9 mouse cellular contexts compared by ENCODE assay signal in genomic region chr5:119672984-119673600, GRCm38 (mm10). TPM values are rescaled to one million over a fixed set of nuclear protein-coding genes. Genes with fewer than 3 reads are reported as not detected.
DNase-seq lines count a peak whose midpoint lies in the region; ATAC-seq lines count a peak whose summit lies in the region.
"Had no signal": no experiment of that assay in that cellular context is flagged by ENCODE, and none has a peak within 500 bp of the region (broad histone marks: within the 10 kb centered on the region; RNA-seq: fewer than 3 reads in every experiment).

No protein-coding gene starts in this region.

- no peaks in the 10 kb centered on the region for H3K9me3 ChIP-seq in heart, embryonic 10.5 days
- H3K9me3 ChIP-seq in embryonic facial prominence, embryonic 14.5 days (ENCODE audit: control insufficient read depth, low read length), result no peaks in the 10 kb centered on the region
- H3K9me3 ChIP-seq in liver, embryonic 13.5 days (replicated peaks), result no peaks in the 10 kb centered on the region

- H3K36me3 ChIP-seq in heart, embryonic 10.5 days, result peaks cover 24% of the 10 kb centered on the region; the same call in 1 of the 2 replicates
- peaks cover 33% of the 10 kb centered on the region for H3K36me3 ChIP-seq in embryonic facial prominence, embryonic 14.5 days (ENCODE audit: control insufficient read depth, insufficient read depth, low read length)
- H3K36me3 ChIP-seq in liver, embryonic 13.5 days, result no peaks in the 10 kb centered on the region

- peaks cover 39% of the 10 kb centered on the region for H3K4me1 ChIP-seq in heart, embryonic 10.5 days
- H3K4me1 ChIP-seq in embryonic facial prominence, embryonic 14.5 days (ENCODE audit: control insufficient read depth, insufficient read depth, low read length), result peaks cover 16% of the 10 kb centered on the region; the same call in 1 of the 2 replicates
- H3K4me1 ChIP-seq in liver, embryonic 13.5 days (replicated peaks), result peaks cover 2% of the 10 kb centered on the region; the same call in 1 of the 2 replicates

- peak overlapping the region; percentile 69 for H3K4me3 ChIP-seq in heart, embryonic 10.5 days
- H3K4me3 ChIP-seq in embryonic facial prominence, embryonic 14.5 days (ENCODE audit: low read depth, low read length), result peak overlapping the region; percentile 51
- peak overlapping the region; percentile 55 for H3K4me3 ChIP-seq in liver, embryonic 13.5 days (replicated peaks)

- H3K27ac ChIP-seq in heart, embryonic 10.5 days, result peak overlapping the region; percentile 93
- peak overlapping the region; percentile 98 for H3K27ac ChIP-seq in embryonic facial prominence, embryonic 14.5 days (replicated peaks; ENCODE audit: low read depth, low read length)
- no peak overlapping the region for H3K27ac ChIP-seq in liver, embryonic 13.5 days

- no peak for ATAC-seq in embryonic facial prominence, embryonic 14.5 days (ENCODE audit: low read depth)
- ATAC-seq in liver, embryonic 13.5 days (ENCODE audit: low read depth), result no peak

- peak overlapping the region; percentile 90 for H3K9ac ChIP-seq in embryonic facial prominence, embryonic 14.5 days (ENCODE audit: low read depth, low read length)
- peak overlapping the region; percentile 66 for H3K9ac ChIP-seq in liver, embryonic 13.5 days

- H3K4me2 ChIP-seq in embryonic facial prominence, embryonic 14.5 days (ENCODE audit: low read depth, low read length), result peak overlapping the region; percentile 93
- peak overlapping the region; percentile 60 for H3K4me2 ChIP-seq in liver, embryonic 13.5 days

- DNase-seq in heart, embryonic 10.5 days (ENCODE audit: low spot score), result no peak
- no peak for DNase-seq in heart, postnatal 36 days
- DNase-seq in 3T3-L1 (ENCODE audit: low read depth, low spot score), result peak; percentile 50
- DNase-seq in embryonic facial prominence, embryonic 14.5 days (ENCODE audit: low spot score), result no peak
- no peak for DNase-seq in liver, embryonic 13.5 days
- DNase-seq in cerebellum, adult 11 months, result no peak
- DNase-seq in right cerebral cortex, adult 2 months (ENCODE audit: low spot score in 2 of 2), result no peak
- no peak for DNase-seq in thymus, adult 18-20 months
- DNase-seq: cerebellum, adult 2 months had no signal

- H3K27me3 ChIP-seq in heart, embryonic 10.5 days (ENCODE audit: insufficient read depth, poor library complexity, severe bottlenecking), result peaks cover 71% of the 10 kb centered on the region
- H3K27me3 ChIP-seq in embryonic facial prominence, embryonic 14.5 days (replicated peaks; ENCODE audit: control insufficient read depth, insufficient read depth, low read length), result peaks cover 34% of the 10 kb centered on the region
- H3K27me3 ChIP-seq in liver, embryonic 13.5 days, result peaks cover 91% of the 10 kb centered on the region

- 2% methylated on average over 17 of the region's 17 CpGs for WGBS in heart, embryonic 10.5 days
- 5% methylated on average over 17 of the region's 17 CpGs for WGBS in embryonic facial prominence, embryonic 14.5 days
- 8% methylated on average over 17 of the region's 17 CpGs for WGBS in liver, embryonic 13.5 days (ENCODE audit: insufficient replicate concordance)

- intact Hi-C loops in heart, postnatal 36 days (cut with DNase I), result loop anchor here (2.0 to 5.0 kb wide), 3 partner anchors 271 to 721 kb away; no protein-coding TSS in a partner anchor

RNA-seq across cellular contexts. Expression of gene Tbx3, which starts 2.6 kb away (rescaled TPM):
- polyA plus RNA-seq in heart, embryonic 10.5 days (2016; fragmentation: Nextera tagmentation; extraction: Ambion mirVana), result 17.0 and 41.7 TPM in 2 replicates
- 10 to 100 TPM; 10.5 to 11.5 TPM for total RNA-seq in heart, postnatal 36 days (2021)
- 22.6 and 31.5 TPM in 2 replicates for polyA plus RNA-seq in embryonic facial prominence, embryonic 14.5 days (2014; fragmentation: Nextera tagmentation; extraction: Ambion mirVana)
- 4.1 and 6.1 TPM in 2 replicates for polyA plus RNA-seq in liver, embryonic 13.5 days (2015; fragmentation: Nextera tagmentation; extraction: Ambion mirVana)
